Mouse (Mus musculus) hindbrain, embryonic 11.5 days (tissue): ENCODE measurements at regions not wholly inside any gene's neighbourhood (a gene's known extent, or its start where the extent isn't known, plus 50 kb on each side); places are given as distances from the start of the nearest gene placed in this dataset.

Source experiments
- ATAC-seq: fragments of 200-750 bp; cut with Nextera tagmentation; 2 replicates; pipeline ENCODE4 v1.8.0; 2017; ENCODE audit warnings: mild to moderate bottlenecking, moderate TSS enrichment, moderate library complexity; ENCODE audit not compliant: low FRiP score
- DNase-seq: peaks from one replicate; pipeline ENCODE4 v3.0.0-alpha.2; 2015; ENCODE audit warnings: low spot score
- H3K27ac ChIP-seq: fragments of 300-500 bp; sonication (generic); 2 replicates; pipeline ENCODE4 v1.5.1; 2014; ENCODE audit warnings: mild to moderate bottlenecking, low read depth, low read length
- H3K27me3 ChIP-seq: fragments of 300-500 bp; sonication (generic); 2 replicates; pipeline ENCODE4 v1.6.1; 2014; ENCODE audit warnings: mild to moderate bottlenecking, low read length, moderate library complexity, mixed read lengths; ENCODE audit not compliant: control insufficient read depth, insufficient read depth
- H3K36me3 ChIP-seq: fragments of 300-500 bp; sonication (generic); 2 replicates; pipeline ENCODE4 v1.6.1; 2014; ENCODE audit warnings: mild to moderate bottlenecking, low read length, moderate library complexity, mixed read lengths; ENCODE audit not compliant: control insufficient read depth, insufficient read depth
- H3K4me1 ChIP-seq: fragments of 300-500 bp; sonication (generic); replicated peaks from 2 replicates; pipeline ENCODE4 v1.6.1; 2014; ENCODE audit warnings: low read length, mixed read lengths; ENCODE audit not compliant: control insufficient read depth, insufficient read depth
- H3K4me2 ChIP-seq: fragments of 300-500 bp; sonication (generic); replicated peaks from 2 replicates; pipeline ENCODE4 v1.6.1; 2014; ENCODE audit warnings: mild to moderate bottlenecking, low read depth, low read length
- H3K4me3 ChIP-seq: fragments of 300-500 bp; sonication (generic); 2 replicates; pipeline ENCODE4 v1.5.1; 2014; ENCODE audit warnings: low read depth, low read length
- H3K9ac ChIP-seq: fragments of 300-500 bp; sonication (generic); 2 replicates; pipeline ENCODE4 v1.6.1; 2014; ENCODE audit warnings: low read depth, low read length
- H3K9me3 ChIP-seq: fragments of 300-500 bp; sonication (generic); 2 replicates; pipeline ENCODE4 v1.6.1; 2016; ENCODE audit warnings: low read length; ENCODE audit not compliant: control insufficient read depth
- WGBS: fragments of 180-500 bp; shearing (Covaris S2); extraction: QIAGEN DNeasy Blood & Tissue Kit; methylation state at CpG from one replicate; pipeline ENCODE4 v1.1.7; 2014; 5-methylcytosine and 5-hydroxymethylcytosine counted together

- no peaks in the 10 kb centered on the region for H3K4me1 ChIP-seq
- 77% methylated on average over 3 of the region's 3 CpGs for WGBS
- no peaks in the 10 kb centered on the region for H3K36me3 ChIP-seq
- H3K4me2 ChIP-seq, result no peak overlapping the region
- no peaks in the 10 kb centered on the region for H3K27me3 ChIP-seq
- no peak overlapping the region for H3K4me3 ChIP-seq
- no peak for ATAC-seq
- DNase-seq, result no peak
- H3K9ac ChIP-seq, result no peak overlapping the region
- no peaks in the 10 kb centered on the region for H3K9me3 ChIP-seq
- no peak overlapping the region for H3K27ac ChIP-seq
These were observed 68.8 kb upstream of the Col8a1 start for GRCm38 (mm10) chr16:57823329-57823728.

- H3K4me2 ChIP-seq, result no peak overlapping the region
- H3K4me1 ChIP-seq, result no peaks in the 10 kb centered on the region
- DNase-seq (peak; percentile 33), ATAC-seq (no peak)
- H3K9me3 ChIP-seq, result no peaks in the 10 kb centered on the region
- H3K36me3 ChIP-seq, result no peaks in the 10 kb centered on the region
- no peaks in the 10 kb centered on the region for H3K27me3 ChIP-seq
- no peak overlapping the region for H3K27ac ChIP-seq
- no peak overlapping the region for H3K9ac ChIP-seq
- H3K4me3 ChIP-seq, result no peak overlapping the region
These were observed 90.9 kb upstream of the Col8a1 start for GRCm38 (mm10) chr16:57845416-57845815.

GRCm38 (mm10) chr16:57846386-57846785 is 91.8 kb upstream of the Col8a1 start:
- no peak overlapping the region for H3K4me2 ChIP-seq
- H3K27me3 ChIP-seq, result no peaks in the 10 kb centered on the region
- no peaks in the 10 kb centered on the region for H3K4me1 ChIP-seq
- 49% methylated on average over 3 of the region's 3 CpGs for WGBS
- DNase-seq (no peak), ATAC-seq (no peak)
- no peaks in the 10 kb centered on the region for H3K9me3 ChIP-seq
- no peak overlapping the region for H3K9ac ChIP-seq
- no peak overlapping the region for H3K4me3 ChIP-seq
- no peak overlapping the region for H3K27ac ChIP-seq
- no peaks in the 10 kb centered on the region for H3K36me3 ChIP-seq

- H3K27me3 ChIP-seq, result no peaks in the 10 kb centered on the region
- 54% methylated on average over 2 of the region's 2 CpGs for WGBS
- no peak for ATAC-seq
These were observed 97.3 kb upstream of the Col8a1 start for GRCm38 (mm10) chr16:57851854-57852253.

GRCm38 (mm10) chr16:57852838-57853460 is 98.4 kb upstream of the Col8a1 start:
- H3K27ac ChIP-seq, result no peak overlapping the region
- no peaks in the 10 kb centered on the region for H3K4me1 ChIP-seq
- no peak overlapping the region for H3K4me3 ChIP-seq
- H3K36me3 ChIP-seq, result no peaks in the 10 kb centered on the region
- no peak for DNase-seq
- WGBS, result 87% methylated on average over 3 of the region's 3 CpGs
- no peaks in the 10 kb centered on the region for H3K27me3 ChIP-seq
- no peak overlapping the region for H3K9ac ChIP-seq
- no peak for ATAC-seq
- H3K9me3 ChIP-seq, result no peaks in the 10 kb centered on the region
- H3K4me2 ChIP-seq, result no peak overlapping the region

More at GRCm38 (mm10) chr16:57851854-57852253, 97.3 kb upstream of the Col8a1 start:
- Histone ChIP-seq H3K4me2 (no peak overlapping the region), H3K9ac (no peak overlapping the region), H3K4me1 (no peaks in the 10 kb centered on the region), H3K9me3 (no peaks in the 10 kb centered on the region), H3K27ac (no peak overlapping the region), H3K4me3 (no peak overlapping the region), H3K36me3 (no peaks in the 10 kb centered on the region)
- DNase-seq, result no peak

- ATAC-seq, result no peak
- H3K27ac ChIP-seq, result no peak overlapping the region
- H3K4me2 ChIP-seq, result no peak overlapping the region
- DNase-seq, result no peak
- WGBS, result 91% methylated on average over 3 of the region's 3 CpGs
- H3K27me3 ChIP-seq, result no peaks in the 10 kb centered on the region
- no peak overlapping the region for H3K9ac ChIP-seq
- H3K9me3 ChIP-seq, result no peaks in the 10 kb centered on the region
- peaks cover 4% of the 10 kb centered on the region; the same call in 1 of the 2 replicates for H3K4me1 ChIP-seq
- H3K4me3 ChIP-seq, result no peak overlapping the region
- no peaks in the 10 kb centered on the region for H3K36me3 ChIP-seq
These were observed 99.2 kb upstream of the Col8a1 start for GRCm38 (mm10) chr16:57853751-57854150.

- Histone ChIP-seq H3K27me3 (no peaks in the 10 kb centered on the region), H3K36me3 (no peaks in the 10 kb centered on the region), H3K4me3 (no peak overlapping the region), H3K27ac (no peak overlapping the region), H3K4me1 (peaks cover 4% of the 10 kb centered on the region; the same call in 1 of the 2 replicates), H3K4me2 (no peak overlapping the region), H3K9me3 (no peaks in the 10 kb centered on the region), H3K9ac (no peak overlapping the region)
- ATAC-seq (no peak), DNase-seq (no peak)
- 54% methylated on average over 1 of the region's 1 CpGs for WGBS
These were observed 102.5 kb upstream of the Col8a1 start for GRCm38 (mm10) chr16:57857071-57857470.

- peak; percentile 61; the same call in 1 of the 2 replicates for ATAC-seq
- peak; percentile 7 for DNase-seq
- Histone ChIP-seq H3K4me1 (peaks cover 4% of the 10 kb centered on the region; the same call in 1 of the 2 replicates), H3K27me3 (no peaks in the 10 kb centered on the region), H3K27ac (no peak overlapping the region), H3K4me2 (no peak overlapping the region), H3K36me3 (no peaks in the 10 kb centered on the region), H3K9me3 (no peaks in the 10 kb centered on the region), H3K4me3 (no peak overlapping the region), H3K9ac (no peak overlapping the region)
- 4% methylated on average over 2 of the region's 2 CpGs for WGBS
These were observed 103.7 kb upstream of the Col8a1 start for GRCm38 (mm10) chr16:57858151-57858764.

GRCm38 (mm10) chr16:57858765-57859201 is 104.2 kb upstream of the Col8a1 start:
- 30% methylated on average over 7 of the region's 7 CpGs for WGBS
- Histone ChIP-seq H3K36me3 (no peaks in the 10 kb centered on the region), H3K27ac (no peak overlapping the region), H3K4me3 (no peak overlapping the region), H3K9me3 (no peaks in the 10 kb centered on the region), H3K4me1 (peaks cover 4% of the 10 kb centered on the region; the same call in 1 of the 2 replicates), H3K9ac (no peak overlapping the region), H3K4me2 (no peak overlapping the region), H3K27me3 (no peaks in the 10 kb centered on the region)
- no peak for DNase-seq
- peak; percentile 52 for ATAC-seq
